Mouse (Mus musculus): ENCODE data around the gene Ube2h. TPM values are rescaled to one million over a fixed set of nuclear protein-coding genes. Genes with fewer than 3 reads are reported as not detected.
"Not testable (repeated sequence)": the region's sequence is repeated elsewhere in the genome, so short reads cannot be mapped to it uniquely, and the experiment has no call there.

Ube2h gene
- polyA plus RNA-seq, 1 experiment, result 35.1 TPM

- H3K4me1 ChIP-seq (ENCODE audit: control insufficient read depth, insufficient read depth, low read length), result no peaks in the 10 kb centered on the region; the same call in 1 of the 2 replicates
- H3K27ac ChIP-seq (ENCODE audit: control insufficient read depth, insufficient read depth, low read depth, low read length, poor library complexity), result peak overlapping the region; percentile 31
- no peak for TF ChIP-seq POLR2A (IDR thresholded peaks at IDR 0.05; ENCODE audit: borderline replicate concordance, control insufficient read depth, low read depth, low read length)
- TF ChIP-seq CTCF (IDR thresholded peaks at IDR 0.05; ENCODE audit: control insufficient read depth, insufficient read depth, low read length), result no peak
- no peak overlapping the region for H3K4me3 ChIP-seq (replicated peaks; ENCODE audit: control insufficient read depth, low read depth, low read length)
- 0% methylated on average over 5 of the region's 5 CpGs for WGBS
Measured at GRCm38 (mm10) chr6:30336912-30337311, 32.6 kb upstream of the Ube2h start.

- 62% methylated on average over 4 of the region's 4 CpGs for WGBS
Measured at GRCm38 (mm10) chr6:30332262-30332661, 27.9 kb upstream of the Ube2h start.

DNA sequence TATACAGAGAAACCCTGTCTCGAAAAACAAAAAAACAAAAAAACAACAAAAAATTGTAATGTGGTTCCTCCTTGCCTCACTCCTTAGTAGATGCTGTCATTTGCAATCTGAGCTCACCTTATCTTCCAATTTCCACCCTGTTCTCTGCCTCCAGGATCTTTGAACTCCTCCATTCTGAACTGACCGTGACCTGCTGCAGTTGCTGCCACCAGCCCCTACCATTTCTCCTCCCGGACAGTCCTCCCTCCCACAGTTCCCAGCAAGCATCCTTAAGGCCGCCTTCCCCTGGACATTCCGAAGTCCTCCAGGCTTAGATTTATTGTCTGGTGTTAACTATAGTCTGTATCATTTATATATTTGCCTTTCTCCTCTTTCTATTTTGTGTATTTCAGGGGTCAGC lies 26.4 kb upstream of the Ube2h start:
- no peak overlapping the region for H3K4me3 ChIP-seq (replicated peaks; ENCODE audit: control insufficient read depth, low read depth, low read length)
- H3K4me1 ChIP-seq (ENCODE audit: control insufficient read depth, insufficient read depth, low read length), result peaks cover 3% of the 10 kb centered on the region
- no peak overlapping the region for H3K27ac ChIP-seq (ENCODE audit: control insufficient read depth, insufficient read depth, low read depth, low read length, poor library complexity)
- 84% methylated on average over 5 of the region's 5 CpGs for WGBS
- TF ChIP-seq POLR2A (IDR thresholded peaks at IDR 0.05; ENCODE audit: borderline replicate concordance, control insufficient read depth, low read depth, low read length) (no peak), CTCF (IDR thresholded peaks at IDR 0.05; ENCODE audit: control insufficient read depth, insufficient read depth, low read length) (no peak)

More at GRCm38 (mm10) chr6:30332262-30332661, 27.9 kb upstream of the Ube2h start:
- Histone ChIP-seq H3K4me1 (ENCODE audit: control insufficient read depth, insufficient read depth, low read length) (peaks cover 2% of the 10 kb centered on the region; the same call in 1 of the 2 replicates), H3K27ac (ENCODE audit: control insufficient read depth, insufficient read depth, low read depth, low read length, poor library complexity) (no peak overlapping the region), H3K4me3 (replicated peaks; ENCODE audit: control insufficient read depth, low read depth, low read length) (no peak overlapping the region)
- TF ChIP-seq CTCF (IDR thresholded peaks at IDR 0.05; ENCODE audit: control insufficient read depth, insufficient read depth, low read length) (no peak), POLR2A (IDR thresholded peaks at IDR 0.05; ENCODE audit: borderline replicate concordance, control insufficient read depth, low read depth, low read length) (no peak)

- 7% methylated on average over 4 of the region's 4 CpGs for WGBS
- Histone ChIP-seq H3K4me1 (ENCODE audit: control insufficient read depth, insufficient read depth, low read length) (peaks cover 5% of the 10 kb centered on the region), H3K27ac (ENCODE audit: control insufficient read depth, insufficient read depth, low read depth, low read length, poor library complexity) (peak overlapping the region; percentile 90), H3K4me3 (replicated peaks; ENCODE audit: control insufficient read depth, low read depth, low read length) (no peak overlapping the region)
- no peak for TF ChIP-seq CTCF (IDR thresholded peaks at IDR 0.05; ENCODE audit: control insufficient read depth, insufficient read depth, low read length)
- no peak for TF ChIP-seq POLR2A (IDR thresholded peaks at IDR 0.05; ENCODE audit: borderline replicate concordance, control insufficient read depth, low read depth, low read length)
Measured at GRCm38 (mm10) chr6:30325932-30326501, 21.7 kb upstream of the Ube2h start.

DNA sequence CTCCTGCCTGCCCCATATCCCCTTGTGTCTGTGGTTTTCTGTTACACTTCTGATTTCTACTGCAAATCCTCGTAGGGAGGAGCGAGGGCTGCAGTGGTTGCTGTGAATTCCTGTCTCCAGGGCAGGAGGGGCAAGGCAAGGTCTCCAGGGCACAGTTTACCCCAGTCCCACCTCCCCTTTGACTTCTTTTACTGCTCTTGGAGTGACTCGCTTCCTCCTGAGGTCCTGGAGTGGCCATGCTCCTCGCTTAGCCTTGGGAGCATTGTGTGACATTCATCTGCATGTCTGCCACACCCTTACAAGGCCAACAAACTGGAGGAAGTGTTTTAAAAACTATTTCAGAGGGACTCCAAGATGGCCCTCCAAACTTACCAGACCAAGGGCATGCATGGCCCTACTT lies 16.7 kb upstream of the Ube2h start:
- WGBS, result 30% methylated on average over 4 of the region's 4 CpGs
- H3K27ac ChIP-seq (ENCODE audit: control insufficient read depth, insufficient read depth, low read depth, low read length, poor library complexity), result no peak overlapping the region
- no peak overlapping the region for H3K4me3 ChIP-seq (replicated peaks; ENCODE audit: control insufficient read depth, low read depth, low read length)
- TF ChIP-seq POLR2A (IDR thresholded peaks at IDR 0.05; ENCODE audit: borderline replicate concordance, control insufficient read depth, low read depth, low read length), result no peak
- H3K4me1 ChIP-seq (ENCODE audit: control insufficient read depth, insufficient read depth, low read length), result peaks cover 3% of the 10 kb centered on the region; the same call in 1 of the 2 replicates

DNA sequence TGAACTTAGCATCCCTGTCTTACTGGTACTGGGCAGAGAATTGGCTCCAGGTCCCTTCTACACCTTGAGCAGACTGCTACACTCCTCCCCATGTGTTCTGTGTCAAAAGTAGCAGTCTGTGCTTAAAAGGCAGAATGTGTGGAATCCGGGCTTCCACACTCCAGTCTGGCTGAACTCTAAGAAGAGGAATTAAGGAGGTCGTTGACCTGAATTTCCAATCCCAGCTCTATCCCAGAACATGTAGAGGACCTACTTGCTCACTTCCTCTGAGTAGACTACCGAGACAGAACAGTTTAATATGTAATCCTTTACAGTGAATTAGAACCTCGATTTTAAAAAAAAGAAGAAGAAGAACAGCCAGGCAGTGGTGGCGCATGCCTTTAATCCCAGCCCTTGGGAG lies 14.9 kb upstream of the Ube2h start:
- Histone ChIP-seq H3K4me1 (ENCODE audit: control insufficient read depth, insufficient read depth, low read length) (0 out of 2 replicates have a peak, but pooled peaks cover 1% of the 10 kb centered on the region), H3K27ac (ENCODE audit: control insufficient read depth, insufficient read depth, low read depth, low read length, poor library complexity) (no peak overlapping the region), H3K4me3 (replicated peaks; ENCODE audit: control insufficient read depth, low read depth, low read length) (no peak overlapping the region)
- no peak for TF ChIP-seq CTCF (IDR thresholded peaks at IDR 0.05; ENCODE audit: control insufficient read depth, insufficient read depth, low read length)
- WGBS, result 63% methylated on average over 5 of the region's 5 CpGs

GRCm38 (mm10) chr6:30312006-30312405 lies 7.7 kb upstream of the Ube2h start:
- no peak overlapping the region for H3K27ac ChIP-seq (ENCODE audit: control insufficient read depth, insufficient read depth, low read depth, low read length, poor library complexity)
- H3K4me3 ChIP-seq (replicated peaks; ENCODE audit: control insufficient read depth, low read depth, low read length), result no peak overlapping the region
- TF ChIP-seq CTCF (IDR thresholded peaks at IDR 0.05; ENCODE audit: control insufficient read depth, insufficient read depth, low read length) (no peak), POLR2A (IDR thresholded peaks at IDR 0.05; ENCODE audit: borderline replicate concordance, control insufficient read depth, low read depth, low read length) (no peak)
- peaks cover 3% of the 10 kb centered on the region; the same call in 1 of the 2 replicates for H3K4me1 ChIP-seq (ENCODE audit: control insufficient read depth, insufficient read depth, low read length)
- WGBS, result 28% methylated on average over 1 of the region's 1 CpGs

DNA sequence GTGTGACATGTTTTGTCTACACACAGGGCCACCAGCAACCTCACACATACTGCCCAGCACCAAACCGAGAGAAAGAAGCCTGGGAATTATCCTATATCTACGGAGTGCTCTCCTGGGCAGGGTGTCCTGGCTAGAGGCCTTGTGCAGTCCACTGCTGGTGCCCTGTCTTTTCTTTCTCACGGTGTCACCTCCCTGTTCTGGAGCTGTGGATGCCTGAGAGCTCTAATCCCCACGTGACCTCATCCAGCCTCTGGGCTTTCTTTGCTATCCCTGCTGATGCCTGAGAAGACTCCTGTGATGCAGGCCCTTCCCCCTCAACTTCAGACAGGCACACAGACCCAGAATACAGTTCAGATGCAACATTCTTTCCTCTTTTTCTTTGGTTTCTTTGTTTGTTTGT lies 4.4 kb upstream of the Ube2h start:
- Histone ChIP-seq H3K27ac (ENCODE audit: control insufficient read depth, insufficient read depth, low read depth, low read length, poor library complexity) (no peak overlapping the region), H3K4me3 (replicated peaks; ENCODE audit: control insufficient read depth, low read depth, low read length) (no peak overlapping the region), H3K4me1 (ENCODE audit: control insufficient read depth, insufficient read depth, low read length) (peaks cover 3% of the 10 kb centered on the region; the same call in 1 of the 2 replicates)
- TF ChIP-seq CTCF (IDR thresholded peaks at IDR 0.05; ENCODE audit: control insufficient read depth, insufficient read depth, low read length) (no peak), POLR2A (IDR thresholded peaks at IDR 0.05; ENCODE audit: borderline replicate concordance, control insufficient read depth, low read depth, low read length) (no peak)
- WGBS, result 81% methylated on average over 4 of the region's 4 CpGs

DNA sequence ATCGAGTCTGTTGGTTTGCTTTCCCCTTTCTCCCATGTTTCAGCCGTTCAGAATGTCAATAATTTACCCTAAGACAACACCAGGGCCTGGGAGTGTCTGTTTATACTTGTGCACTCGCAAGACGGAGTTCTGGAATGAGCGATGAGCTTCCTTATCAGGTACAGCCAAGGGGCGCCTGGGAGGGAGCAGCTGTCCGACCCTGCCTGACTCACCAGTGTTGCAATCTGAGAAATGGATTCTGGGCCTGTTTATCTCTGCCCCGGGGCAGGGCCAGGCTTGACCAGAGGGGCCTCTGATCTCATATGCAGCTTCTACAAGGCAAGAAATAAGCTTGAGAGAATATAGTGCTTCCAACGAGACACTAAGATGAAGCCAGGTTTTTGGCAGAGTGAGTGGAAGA lies 3.4 kb upstream of the Ube2h start:
- TF ChIP-seq POLR2A (IDR thresholded peaks at IDR 0.05; ENCODE audit: borderline replicate concordance, control insufficient read depth, low read depth, low read length), result no peak
- TF ChIP-seq CTCF (IDR thresholded peaks at IDR 0.05; ENCODE audit: control insufficient read depth, insufficient read depth, low read length), result no peak
- peak overlapping the region; percentile 60 for H3K27ac ChIP-seq (ENCODE audit: control insufficient read depth, insufficient read depth, low read depth, low read length, poor library complexity)
- H3K4me1 ChIP-seq (ENCODE audit: control insufficient read depth, insufficient read depth, low read length), result peaks cover 3% of the 10 kb centered on the region; the same call in 1 of the 2 replicates
- no peak overlapping the region for H3K4me3 ChIP-seq (replicated peaks; ENCODE audit: control insufficient read depth, low read depth, low read length)
- 30% methylated on average over 9 of the region's 9 CpGs for WGBS

DNA sequence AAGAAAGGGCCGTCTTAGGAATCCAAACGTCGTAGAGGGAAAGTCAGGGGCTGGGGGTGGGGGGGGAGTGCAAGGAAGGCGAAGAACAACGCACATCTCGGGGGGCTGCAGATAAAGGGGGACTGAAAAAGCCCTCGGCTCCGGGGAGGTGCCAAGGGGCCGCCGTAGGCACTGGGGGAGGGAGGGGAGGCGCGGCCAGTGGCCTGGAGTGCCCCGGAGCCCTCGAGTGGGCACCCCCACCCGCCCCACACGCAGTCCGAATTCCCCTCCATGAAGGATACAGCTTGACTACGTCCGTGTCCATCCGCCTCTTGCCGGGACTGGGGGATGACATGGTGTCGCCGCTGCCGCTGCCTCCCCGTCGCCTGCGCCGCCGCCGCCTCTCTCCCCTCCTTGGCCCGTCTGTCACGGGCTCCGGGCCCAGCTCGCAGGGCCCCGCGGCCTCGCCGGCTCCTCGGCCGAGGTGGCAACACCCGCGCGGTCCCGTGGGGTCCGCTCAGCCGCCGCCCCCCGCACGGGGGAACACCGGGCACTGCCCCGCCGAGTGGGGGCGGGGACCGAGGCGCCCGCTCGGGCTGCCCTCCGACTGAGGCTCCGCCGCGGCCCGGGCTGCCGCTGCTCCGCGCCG lies 454 bp downstream of the Ube2h start:
- not testable (repeated sequence) for H3K4me1 ChIP-seq (ENCODE audit: control insufficient read depth, insufficient read depth, low read length)
- under 1% methylated on average over 44 of the region's 66 CpGs for WGBS
- Histone ChIP-seq H3K4me3 (replicated peaks; ENCODE audit: control insufficient read depth, low read depth, low read length) (peak overlapping the region; percentile 78), H3K27ac (ENCODE audit: control insufficient read depth, insufficient read depth, low read depth, low read length, poor library complexity) (peak overlapping the region; percentile 98)
